ENCODE assay signal across 36 mouse cellular contexts in the genomic region with DNA sequence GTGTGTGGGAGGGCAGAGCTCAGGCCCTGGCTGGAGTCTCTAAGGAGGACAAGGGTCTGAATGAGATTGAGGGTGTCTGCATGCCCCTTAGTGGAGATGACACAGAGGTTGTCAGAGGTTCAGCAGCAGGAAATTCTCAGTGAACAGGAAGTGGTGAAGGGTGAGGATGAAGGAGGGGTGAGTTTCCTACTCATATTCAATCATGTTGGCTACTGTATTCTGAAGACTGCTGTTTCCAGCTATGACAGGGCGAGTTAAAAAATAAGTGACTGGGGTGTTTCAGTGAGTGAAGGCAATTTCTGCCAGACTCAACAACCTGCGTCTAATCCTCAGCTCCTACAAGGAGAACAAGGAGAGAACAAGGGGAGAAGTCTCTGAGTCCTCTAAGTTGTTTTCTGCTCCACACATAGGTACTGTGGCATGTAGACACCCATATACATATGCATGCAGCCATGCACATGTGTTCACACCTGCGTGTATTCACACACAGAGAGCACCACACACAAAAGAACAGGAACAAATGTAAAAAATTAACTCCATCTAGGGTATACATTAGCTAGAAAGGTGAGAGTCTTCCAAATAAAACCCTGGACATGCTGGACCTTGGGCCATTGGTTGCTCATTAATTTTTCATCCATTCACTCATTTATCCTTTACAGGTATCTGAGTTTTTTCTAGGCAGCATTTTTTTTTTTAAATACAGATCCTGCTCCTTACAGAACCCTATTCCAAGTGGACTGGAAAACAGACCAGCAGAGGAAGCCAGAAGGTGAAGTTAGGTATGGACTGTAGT. TPM values are rescaled to one million over a fixed set of nuclear protein-coding genes. Genes with fewer than 3 reads are reported as not detected.
A peak's percentile ranks its signal among the peaks of the same experiment; 100 is the strongest.
DNase-seq lines count a peak whose midpoint lies in the region; ATAC-seq and TF ChIP-seq lines count a peak whose summit lies in the region.
"Had no signal": no experiment of that assay in that cellular context is flagged by ENCODE, and none has a peak within 500 bp of the region (broad histone marks: within the 10 kb centered on the region; RNA-seq: fewer than 3 reads in every experiment).

No protein-coding gene starts in this region.

- TF ChIP-seq CTCF in gastrocnemius, adult 2 months (IDR thresholded peaks at IDR 0.05): no peak

- H3K27me3 ChIP-seq in kidney, embryonic 15.5 days: no peaks in the 10 kb centered on the region
- H3K27me3 ChIP-seq: forebrain, embryonic 13.5 days; limb, embryonic 12.5 days; megakaryocyte, embryonic 14.5 days; midbrain, embryonic 12.5 days; neural tube, embryonic 13.5 days had no signal

- H3K4me2 ChIP-seq in kidney, embryonic 15.5 days: no peak overlapping the region
- H3K4me2 ChIP-seq: forebrain, embryonic 13.5 days; heart, embryonic 11.5 days; hindbrain, embryonic 14.5 days; limb, embryonic 12.5 days; midbrain, embryonic 12.5 days; neural tube, embryonic 13.5 days had no signal

- H3K9ac ChIP-seq in kidney, embryonic 15.5 days: no peak overlapping the region
- H3K9ac ChIP-seq: forebrain, embryonic 13.5 days; hindbrain, embryonic 14.5 days; limb, embryonic 12.5 days; midbrain, embryonic 12.5 days; neural tube, embryonic 13.5 days had no signal

- no peaks in the 10 kb centered on the region for H3K36me3 ChIP-seq in kidney, embryonic 15.5 days
- H3K36me3 ChIP-seq: limb, embryonic 12.5 days; midbrain, embryonic 12.5 days; neural tube, embryonic 13.5 days had no signal

- peak; percentile 4 for DNase-seq in 416B (ENCODE audit: low read depth)
- DNase-seq in CD4-positive, CD25-positive, alpha-beta regulatory T cell, adult 2 months (ENCODE audit: low read depth, low spot score): peak; percentile 24
- DNase-seq in left cerebral cortex, adult 18-20 months (ENCODE audit: low spot score in 2 of 2): no peak
- no peak for DNase-seq in gastrocnemius, adult 2 months
- DNase-seq in ovary, postnatal 36 days (ENCODE audit: low spot score): no peak
- DNase-seq in frontal cortex, postnatal 36 days (ENCODE audit: low spot score in 2 of 2): no peak
- DNase-seq: adrenal gland, adult 8-10 months; cerebellum, adult 8-10 months; cerebellum, postnatal 36 days; gastrocnemius, postnatal 36 days; heart, adult 18-20 months; heart, postnatal 4 days; layer of hippocampus, adult 9-11 months; lung, postnatal 4 days had no signal

- intact Hi-C loops in gastrocnemius, adult 2 months (cut with DNase I): no loop called here

- no peak overlapping the region for H3K27ac ChIP-seq in kidney, embryonic 15.5 days
- H3K27ac ChIP-seq in gastrocnemius, adult 2 months: no peak overlapping the region
- H3K27ac ChIP-seq: forebrain, embryonic 13.5 days; hindbrain, embryonic 14.5 days; limb, embryonic 12.5 days; midbrain, embryonic 12.5 days; neural tube, embryonic 13.5 days had no signal

- no peaks in the 10 kb centered on the region for H3K9me3 ChIP-seq in kidney, embryonic 15.5 days (replicated peaks)
- H3K9me3 ChIP-seq: megakaryocyte, embryonic 14.5 days had no signal

- H3K4me1 ChIP-seq in kidney, embryonic 15.5 days: no peaks in the 10 kb centered on the region
- H3K4me1 ChIP-seq: forebrain, embryonic 13.5 days; limb, embryonic 12.5 days; megakaryocyte, embryonic 14.5 days; midbrain, embryonic 12.5 days; neural tube, embryonic 13.5 days had no signal

- H3K4me3 ChIP-seq in kidney, embryonic 15.5 days (replicated peaks): no peak overlapping the region
- H3K4me3 ChIP-seq in gastrocnemius, adult 2 months: no peak overlapping the region
- H3K4me3 ChIP-seq: forebrain, embryonic 13.5 days; limb, embryonic 12.5 days; megakaryocyte, embryonic 14.5 days; midbrain, embryonic 12.5 days; neural tube, embryonic 13.5 days had no signal

- ATAC-seq in activated CD4-positive, CD25-positive, alpha-beta regulatory T cell, adult 4 months: peak; percentile 73
- 0 out of 2 replicates have a peak, but pooled peaks have one; percentile 52 for ATAC-seq in kidney, embryonic 15.5 days (replicated peaks; ENCODE audit: low FRiP score)
- ATAC-seq: forebrain, embryonic 13.5 days had no signal

- WGBS in kidney, embryonic 15.5 days: 68% methylated on average over 3 of the region's 3 CpGs

RNA-seq across cellular contexts. Expression of a gene that starts 7.0 kb away (rescaled TPM):
- not detected for polyA plus RNA-seq in activated CD4-positive, CD25-positive, alpha-beta regulatory T cell, adult 4 months (2017; shearing (Covaris generic))
- polyA plus RNA-seq in kidney, embryonic 15.5 days (2015; fragmentation: Nextera tagmentation; extraction: Ambion mirVana): not detected in 2 replicates
- total RNA-seq in left cerebral cortex, adult 18-20 months (2021): under 1 TPM; 0.09 to 0.12 TPM
- not detected for total RNA-seq in gastrocnemius, adult 2 months (2021)
- total RNA-seq: adrenal gland, adult 8-10 months; gastrocnemius, adult 18-20 months; gastrocnemius, postnatal 36 days; heart, adult 18-20 months; heart, postnatal 4 days; left cerebral cortex, postnatal 25 days; liver, adult 2 months had no signal
- polyA plus RNA-seq: C2C12; embryonic facial prominence, embryonic 11.5 days; forebrain, embryonic 13.5 days; heart, embryonic 11.5 days; heart, embryonic 16.5 days; hindbrain, embryonic 14.5 days; intestine, embryonic 14.5 days; limb, embryonic 12.5 days; liver, adult 2 months; midbrain, embryonic 12.5 days; neural tube, embryonic 13.5 days; small intestine, adult 2 months; stomach, embryonic 14.5 days; thymus, postnatal 0 days had no signal

RNA-seq across cellular contexts. Expression of a gene that starts 46.2 kb away (rescaled TPM):
- polyA plus RNA-seq in activated CD4-positive, CD25-positive, alpha-beta regulatory T cell, adult 4 months (2017; shearing (Covaris generic)): under 1 TPM in 1 of 2 experiments, not detected in 1; 0.05 TPM
- polyA plus RNA-seq in kidney, embryonic 15.5 days (2015; fragmentation: Nextera tagmentation; extraction: Ambion mirVana): not detected in 2 replicates
- not detected for total RNA-seq in left cerebral cortex, adult 18-20 months (2021)
- not detected for total RNA-seq in gastrocnemius, adult 2 months (2021)
- total RNA-seq: gastrocnemius, adult 18-20 months; gastrocnemius, postnatal 36 days; heart, adult 18-20 months; heart, postnatal 4 days; left cerebral cortex, postnatal 25 days; liver, adult 2 months had no signal
- polyA plus RNA-seq: C2C12; embryonic facial prominence, embryonic 11.5 days; forebrain, embryonic 13.5 days; heart, embryonic 11.5 days; heart, embryonic 16.5 days; hindbrain, embryonic 14.5 days; intestine, embryonic 14.5 days; limb, embryonic 12.5 days; liver, adult 2 months; liver, embryonic 16.5 days; lung, embryonic 16.5 days; midbrain, embryonic 12.5 days; neural tube, embryonic 13.5 days; small intestine, adult 2 months; stomach, embryonic 14.5 days; thymus, postnatal 0 days; urinary bladder, adult 2 months had no signal

Comparison
In these comparisons a context has a peak if more than half of its experiments do, and no peak if none do; other contexts are left out.
1. DNase-seq: peak in 416B (single experiment) and CD4-positive, CD25-positive, alpha-beta regulatory T cell, adult 2 months (single experiment); none in left cerebral cortex, adult 18-20 months (0 of 2), gastrocnemius, adult 2 months (single experiment), ovary, postnatal 36 days (single experiment) and frontal cortex, postnatal 36 days (0 of 2).